Mouse (Mus musculus) cerebellum, adult 8-10 months (tissue): ENCODE results near the gene Mta3.

Experiments used
- DNase-seq: peaks from one replicate; pipeline ENCODE4 v3.0.0; 2022

Gene Mta3

DNA sequence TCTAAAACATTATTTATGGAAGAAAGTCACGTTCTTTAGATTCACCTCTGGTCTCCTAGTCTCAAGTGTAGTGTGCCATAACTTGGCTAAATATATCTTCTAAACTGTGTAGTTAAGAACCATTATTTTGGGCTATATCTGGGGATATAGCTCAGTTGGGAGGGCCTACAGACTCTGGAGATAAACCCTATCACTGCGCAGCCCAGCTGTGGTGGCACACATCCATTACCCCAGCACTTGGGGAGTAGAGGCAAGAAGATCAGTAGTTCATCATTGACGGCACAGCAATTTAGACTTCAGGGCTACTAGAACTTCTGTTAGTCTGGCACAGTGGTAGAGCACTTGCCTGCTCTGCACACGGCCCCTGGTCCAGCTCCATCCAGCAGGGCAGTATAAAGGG, 107.1 kb downstream of the Mta3 start:
- no peak for DNase-seq

- no peak for DNase-seq
These were observed 111.0 kb downstream of the Mta3 start for GRCm38 (mm10) chr17:83816996-83817395.

DNA sequence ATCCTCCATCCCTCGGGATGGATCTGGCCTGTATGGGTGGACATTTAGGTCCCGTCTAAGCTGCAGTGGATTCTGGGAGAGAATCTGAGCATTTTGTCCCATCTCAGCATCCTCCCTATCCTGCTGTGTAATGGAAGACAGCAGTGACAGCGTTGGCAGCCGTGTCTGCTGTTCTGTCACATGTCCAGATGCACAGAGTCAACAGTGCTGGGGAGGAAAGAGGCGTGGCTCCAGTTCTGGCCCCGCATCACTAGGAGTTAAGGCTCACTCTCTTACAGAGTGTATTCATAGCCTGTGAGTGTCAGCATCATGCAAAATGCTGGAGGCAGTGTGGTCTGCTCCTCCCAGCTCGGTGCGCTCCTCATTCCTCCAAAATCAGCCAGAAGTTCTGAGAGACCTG, 113.5 kb downstream of the Mta3 start:
- DNase-seq: no peak

DNA sequence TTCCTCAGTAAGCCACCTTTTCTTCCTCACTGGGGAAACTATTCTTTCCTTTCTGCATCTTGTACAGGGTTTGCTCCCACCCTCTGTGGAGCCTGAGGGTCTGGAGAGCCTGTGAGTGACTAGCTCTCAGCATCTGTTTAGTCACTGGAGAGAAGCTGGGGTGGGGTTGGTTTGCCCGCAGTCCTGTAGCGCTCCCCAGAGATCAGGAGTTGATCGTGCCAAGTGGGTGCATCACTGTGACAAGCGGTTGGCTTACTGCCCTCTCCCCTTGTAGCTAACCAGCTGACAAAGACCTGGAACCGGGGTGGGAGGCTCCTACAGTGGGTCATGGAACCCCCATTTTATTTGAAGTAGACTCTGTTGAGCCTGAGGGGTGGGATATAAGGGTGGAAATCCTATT, 114.7 kb downstream of the Mta3 start:
- DNase-seq: no peak

- no peak for DNase-seq
These were observed 115.9 kb downstream of the Mta3 start for GRCm38 (mm10) chr17:83821876-83822275.

- no peak for DNase-seq
These were observed 117.9 kb downstream of the Mta3 start for GRCm38 (mm10) chr17:83823835-83824234.

GRCm38 (mm10) chr17:83829356-83829755, 123.4 kb downstream of the Mta3 start:
- no peak for DNase-seq

DNA sequence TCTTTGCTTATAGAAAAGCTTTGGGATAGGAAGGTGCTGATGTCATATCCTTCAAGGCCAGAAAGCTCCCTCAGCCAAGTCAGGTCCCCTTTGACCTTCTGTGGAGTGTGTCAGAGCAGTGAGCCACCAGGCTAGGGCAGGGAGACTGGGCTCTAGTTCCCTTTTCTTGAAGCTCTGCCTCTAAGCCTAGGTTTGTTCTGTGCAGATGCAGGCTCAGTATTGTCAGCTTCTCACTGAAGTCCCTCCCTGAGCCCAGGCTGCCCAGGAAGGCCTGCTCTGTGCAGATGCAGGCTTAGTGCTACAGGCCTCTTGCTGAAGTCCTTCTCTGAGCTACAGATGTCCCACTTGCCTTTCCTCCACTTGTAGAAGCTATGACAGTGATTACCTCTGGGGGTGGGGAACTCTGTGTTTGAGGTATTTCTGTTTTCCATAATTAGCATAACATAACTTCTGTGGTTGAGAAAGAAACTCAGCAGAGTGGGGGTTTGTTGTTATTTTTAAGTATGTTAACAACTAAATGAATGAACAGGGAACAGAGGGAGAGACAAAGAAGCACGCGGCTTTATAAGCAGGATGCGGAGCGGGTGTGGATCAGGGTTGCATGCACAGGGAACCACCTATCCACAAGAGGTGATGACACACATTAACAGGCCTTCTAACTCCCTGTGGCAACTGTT, 124.8 kb downstream of the Mta3 start:
- no peak for DNase-seq

DNA sequence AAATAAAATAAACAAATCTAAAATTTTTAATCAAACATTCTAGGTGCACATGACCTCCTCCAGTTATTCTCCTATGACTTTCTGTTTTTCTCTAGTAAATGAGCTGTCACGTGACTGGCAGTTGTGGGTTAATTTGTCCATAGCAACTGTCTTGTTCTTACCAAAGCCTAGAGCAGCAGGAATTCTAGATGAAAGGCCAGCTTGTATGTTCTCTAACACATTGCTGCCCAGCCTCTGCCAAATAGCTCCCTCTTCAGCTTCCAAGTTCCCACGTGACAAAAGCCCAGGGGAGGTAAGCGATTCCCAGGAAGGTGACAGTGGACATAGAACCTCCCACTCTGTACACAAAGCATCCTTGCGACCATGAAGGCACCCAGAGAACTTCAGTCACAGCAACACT, 128.2 kb downstream of the Mta3 start:
- DNase-seq: no peak

DNA sequence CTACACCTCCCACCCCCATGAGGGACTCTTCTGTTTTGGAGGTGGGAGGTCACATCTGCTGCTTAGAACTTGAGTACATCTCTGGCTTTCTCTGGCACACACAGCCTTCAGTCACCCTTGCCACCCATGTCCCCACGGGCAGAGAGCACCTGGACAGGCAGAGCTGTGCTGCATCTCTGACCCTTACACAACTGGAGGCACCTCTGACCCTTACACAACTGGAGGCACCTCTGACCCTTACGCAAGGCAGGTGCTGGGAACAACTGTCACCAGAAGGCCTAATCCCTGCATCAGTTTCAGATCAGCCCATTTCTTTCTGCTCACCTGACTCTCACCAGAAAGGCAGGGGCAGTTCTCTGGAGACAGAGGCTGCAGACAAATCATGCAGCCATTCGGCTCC, 130.1 kb downstream of the Mta3 start:
- DNase-seq: no peak

DNA sequence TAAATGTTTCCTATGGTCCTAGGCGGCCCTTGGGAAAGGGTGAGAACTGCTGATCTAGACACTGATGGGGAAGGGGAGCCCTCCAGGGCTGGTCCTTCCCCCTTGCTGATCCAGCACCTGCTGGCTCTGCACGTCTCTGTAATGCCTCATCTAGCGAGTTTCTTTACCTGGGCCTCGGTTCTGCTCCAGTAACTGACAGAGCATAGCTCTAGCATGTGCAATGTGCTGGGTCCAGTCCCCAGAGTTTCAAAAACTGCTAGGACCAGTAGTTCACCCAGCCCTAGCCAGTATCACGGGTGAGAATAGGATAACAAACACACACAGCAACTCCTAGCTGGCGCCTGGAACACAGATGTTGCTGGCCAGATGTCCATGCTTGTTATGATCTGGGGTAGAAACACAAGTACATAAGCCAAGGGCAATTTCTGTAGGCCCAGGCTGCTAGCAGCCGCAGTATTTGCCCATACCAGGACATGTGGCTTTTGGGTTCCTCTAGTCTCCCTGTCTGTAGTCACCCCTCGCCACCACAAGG, 131.8 kb downstream of the Mta3 start:
- DNase-seq: no peak

- DNase-seq: no peak
These were observed 133.2 kb downstream of the Mta3 start for GRCm38 (mm10) chr17:83839132-83839531.

DNA sequence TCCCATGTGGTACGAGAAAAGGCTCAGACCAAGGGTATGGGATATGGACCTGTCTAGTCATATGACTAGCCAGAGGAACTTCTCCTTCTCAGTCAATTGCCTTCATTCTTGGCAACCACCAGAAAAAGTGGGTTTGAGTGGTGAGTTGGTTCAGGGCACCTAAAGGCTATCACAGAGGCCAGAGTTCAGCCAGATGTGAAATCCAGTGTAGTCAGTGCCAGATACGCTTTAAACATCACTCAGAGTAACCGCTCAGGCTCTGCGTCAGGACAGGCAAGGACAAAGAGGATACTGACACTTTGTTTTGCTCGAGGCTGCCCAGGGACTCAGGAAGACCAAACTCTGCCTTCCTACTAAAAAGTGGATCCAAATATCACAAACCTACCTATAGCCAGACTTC, 135.0 kb downstream of the Mta3 start:
- DNase-seq: no peak

DNA sequence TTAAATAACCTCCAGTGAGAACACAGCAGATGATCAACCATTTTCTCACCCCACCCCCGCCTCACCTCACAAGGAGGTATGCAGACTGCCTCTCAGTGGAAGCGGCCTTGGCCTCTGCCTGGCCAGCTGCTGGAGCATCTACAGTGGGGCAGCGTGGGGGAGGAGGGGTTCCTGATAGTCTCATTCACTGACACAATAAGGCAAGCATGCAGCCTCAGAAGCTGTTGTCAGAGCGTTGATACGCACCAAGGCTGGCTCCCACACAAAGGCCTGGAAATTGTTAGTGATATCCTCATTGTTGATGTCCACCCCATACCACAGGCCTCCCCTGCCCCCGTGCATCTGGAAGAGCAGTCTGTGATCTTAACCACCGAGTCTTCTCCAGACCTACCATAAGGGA, 137.8 kb downstream of the Mta3 start:
- DNase-seq: no peak

DNA sequence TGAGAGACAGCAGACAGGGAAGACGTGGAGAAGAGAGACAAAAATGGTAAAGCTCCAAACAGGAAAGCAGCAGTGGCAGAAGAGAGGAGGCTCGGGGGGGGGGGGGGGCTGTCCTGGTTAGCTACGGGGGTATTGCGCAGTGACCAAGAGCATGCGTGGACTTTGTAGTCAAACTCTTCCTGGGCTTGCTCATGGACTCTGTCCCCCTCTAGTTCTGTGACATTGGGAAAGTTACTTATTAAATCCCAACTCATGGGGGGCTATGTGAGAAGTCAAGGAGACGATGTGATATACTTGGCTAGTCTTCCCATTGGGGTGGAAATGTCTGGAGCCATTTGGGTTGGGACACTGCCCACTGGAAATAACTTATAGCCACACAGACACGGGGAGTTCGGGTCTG, 139.6 kb downstream of the Mta3 start:
- DNase-seq: no peak

- no peak for DNase-seq
These were observed 140.5 kb downstream of the Mta3 start for GRCm38 (mm10) chr17:83846301-83847021.

DNA sequence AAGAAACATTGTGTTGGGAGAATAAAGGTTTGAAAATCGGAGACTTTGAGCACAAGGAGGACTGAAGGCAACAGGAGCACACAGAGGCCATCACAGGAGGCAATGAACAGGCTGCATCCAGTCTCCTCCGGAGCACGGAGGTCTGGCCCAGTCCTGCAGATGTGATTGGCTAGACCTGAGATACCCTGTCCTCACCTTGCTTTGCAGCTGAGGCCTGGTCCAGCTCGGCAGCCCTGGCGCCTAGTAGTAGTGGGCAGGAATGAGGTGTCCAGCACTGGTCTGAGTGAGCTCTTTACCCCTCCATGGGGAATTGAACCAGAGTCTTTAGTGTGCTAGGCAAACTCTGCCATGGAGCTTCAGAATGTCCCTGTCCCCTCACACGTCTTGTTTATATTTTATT, 141.1 kb downstream of the Mta3 start:
- no peak for DNase-seq

DNA sequence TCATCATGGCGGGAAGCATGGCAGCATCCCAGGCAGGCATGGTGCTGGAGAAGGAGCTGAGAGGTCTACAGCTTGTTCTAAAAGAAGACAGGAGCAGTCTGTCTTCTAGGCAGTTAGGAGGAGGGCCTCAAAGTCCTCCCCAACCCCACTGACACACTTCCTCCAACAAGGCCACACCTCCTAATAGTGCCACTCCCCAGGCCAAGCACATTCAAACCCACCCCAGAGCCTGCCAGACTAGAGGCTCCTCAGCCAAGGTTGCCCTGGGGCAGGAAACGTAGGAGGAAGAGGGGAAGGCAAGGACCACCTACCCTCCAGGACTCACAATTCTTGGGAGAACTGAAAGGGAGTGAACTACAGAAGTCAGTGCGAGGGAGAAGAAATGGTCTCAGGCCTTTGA, 141.9 kb downstream of the Mta3 start, which contains the start of gene Haao:
TSS of gene Haao (minus strand) at position 149 of the 400 bp plus-strand sequence.
- no peak for DNase-seq

DNA sequence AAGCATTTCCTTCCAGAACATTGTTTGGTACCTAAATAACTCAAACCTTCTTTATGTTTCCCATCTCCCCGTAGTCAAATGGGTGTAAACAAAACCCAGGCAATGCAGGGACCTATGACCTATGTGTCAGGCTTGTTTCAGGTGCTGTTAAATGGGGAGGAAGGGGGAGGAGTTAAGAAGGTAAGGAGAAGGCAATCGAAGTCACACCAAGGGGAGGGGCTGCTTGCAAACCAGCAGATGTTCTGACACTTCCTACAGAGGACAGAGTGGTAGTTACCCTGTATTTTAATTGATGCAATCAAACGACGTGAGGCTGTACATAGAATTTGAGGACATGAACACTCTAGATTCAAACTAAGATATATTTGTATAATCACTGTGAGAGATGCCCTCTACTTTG, 142.5 kb downstream of the Mta3 start:
- DNase-seq: no peak

DNA sequence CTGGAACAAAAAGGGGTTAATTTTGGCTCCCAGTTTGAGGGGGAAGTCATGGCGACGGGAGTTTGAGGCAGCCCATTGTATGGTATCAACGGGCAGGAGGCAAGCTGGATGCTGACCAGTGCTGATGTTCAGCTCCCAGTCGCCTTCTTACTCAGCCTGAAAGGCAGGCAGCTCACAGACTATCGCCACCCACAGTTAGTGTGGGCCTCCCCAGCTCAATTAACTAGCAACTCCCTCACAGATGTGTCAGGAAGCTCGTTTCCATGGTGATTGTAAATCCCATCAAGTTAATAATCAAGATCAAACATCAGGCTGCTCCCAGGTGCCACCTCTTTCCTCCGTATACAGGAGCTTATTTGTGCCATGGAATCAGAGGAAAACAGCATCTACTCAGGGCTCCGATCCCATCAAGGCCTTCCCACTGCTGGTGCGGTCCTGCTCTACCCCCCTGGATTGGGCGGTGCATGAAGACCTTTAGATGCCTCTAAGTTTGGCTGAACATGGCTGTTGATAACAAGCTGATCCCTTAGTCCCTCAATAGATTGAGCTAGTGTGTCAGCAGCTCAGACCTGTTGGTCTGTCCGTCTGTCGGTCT, 143.2 kb downstream of the Mta3 start:
- DNase-seq: no peak

GRCm38 (mm10) chr17:83849717-83850116, 143.8 kb downstream of the Mta3 start:
- no peak for DNase-seq

DNA sequence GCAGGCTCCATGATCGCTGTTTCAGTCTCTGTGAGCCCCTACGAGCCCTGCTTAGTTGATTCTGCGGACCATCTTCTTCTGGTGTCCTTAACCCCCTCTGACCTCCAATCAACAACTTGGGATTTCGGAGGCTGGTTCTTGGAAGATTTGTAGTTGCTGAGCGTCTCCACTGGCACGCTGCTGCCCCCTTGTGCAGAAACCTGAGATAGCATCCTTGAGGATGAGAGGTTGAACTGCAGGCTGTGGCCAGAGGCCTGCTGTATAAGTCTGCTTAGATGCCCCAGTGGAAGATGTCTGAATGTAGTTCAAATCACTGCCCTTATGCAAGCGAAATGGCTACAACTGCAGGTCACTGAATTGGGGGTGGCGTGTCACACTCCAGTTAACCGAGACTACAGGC, 144.5 kb downstream of the Mta3 start:
- peak; percentile 91 for DNase-seq

DNA sequence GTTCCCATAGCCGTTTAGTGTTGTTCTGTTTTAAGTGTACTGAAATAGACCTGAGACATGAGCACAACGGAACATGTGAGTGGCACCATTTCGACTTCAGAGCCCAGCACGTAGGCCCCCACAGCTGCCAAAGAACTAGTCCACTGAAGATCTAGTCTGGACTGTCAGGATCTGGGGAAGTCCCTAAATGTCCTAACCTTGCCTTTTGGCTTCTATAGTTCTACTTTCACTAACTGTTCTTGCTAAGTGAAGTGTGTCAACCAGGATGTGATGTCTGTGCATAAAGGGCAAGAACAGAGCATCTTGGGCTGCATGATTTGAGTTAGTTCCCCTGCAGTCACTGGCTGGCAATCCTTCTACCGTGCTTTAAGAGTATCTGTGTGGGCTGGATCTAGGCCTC, 144.9 kb downstream of the Mta3 start:
- DNase-seq: no peak

DNA sequence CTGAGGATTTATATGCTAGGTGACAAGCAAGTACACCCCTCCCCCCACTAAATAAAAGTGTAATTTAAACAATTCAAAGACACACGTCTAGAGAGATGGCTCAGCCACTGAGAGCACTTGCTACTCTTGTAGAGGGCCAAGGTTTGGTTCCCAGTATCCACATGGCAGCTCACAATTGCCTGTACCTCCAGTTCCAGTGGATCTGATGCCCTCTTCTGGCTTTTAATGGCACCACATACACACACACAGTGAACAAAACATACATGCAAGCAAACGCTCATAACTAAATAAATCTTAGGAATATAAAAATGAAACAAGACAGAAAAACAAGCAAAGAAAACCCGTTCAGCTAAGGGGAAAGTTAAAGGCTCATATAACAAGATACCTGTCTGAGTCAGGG, 147.9 kb downstream of the Mta3 start:
- no peak for DNase-seq
